Mouse (Mus musculus): ENCODE measurements at regions not wholly inside any gene's neighbourhood (a gene's known extent, or its start where the extent isn't known, plus 50 kb on each side); places are given as distances from the start of the nearest gene placed in this dataset.
A peak's percentile ranks its signal among the peaks of the same experiment; 100 is the strongest.
"Not testable (repeated sequence)": the region's sequence is repeated elsewhere in the genome, so short reads cannot be mapped to it uniquely, and the experiment has no call there.

GRCm38 (mm10) chr7:138758386-138758785, 87.5 kb upstream of the Ppp2r2d start:
- no peak for DNase-seq (ENCODE audit: low read depth, low spot score)

- no peak for DNase-seq (ENCODE audit: low read depth, low spot score)
Measured at GRCm38 (mm10) chr7:138748442-138748841, 97.4 kb upstream of the Ppp2r2d start.

- no peak for DNase-seq (ENCODE audit: low read depth, low spot score)
Measured at GRCm38 (mm10) chr7:138746616-138747015, 99.3 kb upstream of the Ppp2r2d start.

DNA sequence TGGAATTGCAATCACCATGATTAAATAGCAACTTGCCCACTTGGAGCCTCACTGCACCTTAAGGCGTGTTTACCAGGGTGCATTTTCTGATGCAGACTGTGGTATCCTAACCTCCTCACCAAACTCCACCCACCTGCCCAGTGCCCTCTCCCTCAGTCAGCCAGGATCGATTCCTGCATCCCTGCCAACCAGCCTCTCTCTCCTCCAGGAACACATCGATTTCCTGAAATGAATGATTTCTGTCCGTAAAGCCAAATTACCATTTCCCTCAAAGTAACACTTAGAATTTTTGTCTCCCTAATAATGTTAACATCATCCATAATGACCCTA, 103.4 kb upstream of the Ppp2r2d start:
- no peak for DNase-seq (ENCODE audit: low read depth, low spot score)

GRCm38 (mm10) chr7:138741816-138742515, 103.9 kb upstream of the Ppp2r2d start:
- no peak for DNase-seq (ENCODE audit: low read depth, low spot score)

- no peak for DNase-seq (ENCODE audit: low read depth, low spot score)
Measured at GRCm38 (mm10) chr7:138734254-138734653, 111.6 kb upstream of the Ppp2r2d start.

DNA sequence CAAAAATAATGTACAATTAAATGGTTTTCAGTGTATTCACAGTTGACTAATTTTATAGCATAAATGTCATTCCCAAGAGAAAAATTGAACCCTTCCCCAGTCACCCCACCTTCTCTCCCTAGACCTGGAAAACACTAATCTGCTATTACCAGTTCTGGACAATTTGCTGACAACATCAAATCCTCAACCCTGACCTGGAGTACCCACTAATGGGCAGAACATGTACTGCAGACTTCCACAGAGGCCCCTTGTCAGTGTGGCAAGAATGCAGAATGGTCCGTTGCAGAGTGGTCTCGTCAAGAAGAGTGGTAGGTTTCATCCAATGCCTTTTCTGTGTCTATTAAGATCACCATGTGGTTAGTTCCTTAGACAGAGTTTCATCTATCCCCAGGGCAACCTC, 121.0 kb upstream of the Ppp2r2d start:
- no peak for DNase-seq (ENCODE audit: low read depth, low spot score)

DNA sequence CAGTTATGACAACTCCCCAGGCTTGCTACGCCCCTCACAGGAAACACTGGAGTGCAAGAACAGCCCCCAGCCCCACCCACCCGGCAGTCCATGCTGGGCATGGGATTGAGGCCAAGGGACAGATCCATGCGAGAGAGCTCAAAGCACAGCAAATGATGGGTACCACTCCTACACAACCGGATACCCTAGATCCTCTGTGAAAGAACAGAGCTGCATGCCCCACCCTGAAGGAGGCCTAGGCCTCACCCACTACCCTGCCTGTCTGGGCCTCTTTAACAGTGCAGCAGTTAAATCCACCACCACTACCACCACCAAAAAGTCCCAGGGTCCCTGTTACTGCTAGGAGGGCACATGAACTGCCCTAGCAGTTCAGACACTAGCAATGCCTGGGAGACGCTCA, 126.3 kb upstream of the Ppp2r2d start:
- DNase-seq (ENCODE audit: low read depth, low spot score): no peak

DNA sequence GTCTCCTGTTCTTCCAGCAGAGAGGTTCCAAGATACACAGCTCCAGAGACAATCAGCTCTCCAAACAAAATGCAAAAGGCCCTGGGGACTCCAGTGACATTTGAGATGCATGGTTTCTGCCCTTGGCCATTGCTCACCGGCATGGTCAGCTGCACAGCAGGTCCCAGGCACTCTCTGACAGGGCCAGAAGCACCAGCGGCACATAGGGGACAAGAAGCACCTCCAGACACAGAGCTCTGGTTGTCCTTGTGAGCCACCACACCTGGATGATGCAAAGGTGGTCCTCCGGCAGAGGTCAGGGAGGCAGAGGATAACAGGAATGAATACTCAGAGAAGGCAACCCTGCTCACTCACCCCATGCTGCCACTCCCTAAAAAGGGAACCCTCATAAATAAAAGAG, 126.8 kb upstream of the Ppp2r2d start:
- no peak for DNase-seq (ENCODE audit: low read depth, low spot score)

GRCm38 (mm10) chr7:138714731-138715130, 131.1 kb upstream of the Ppp2r2d start:
- DNase-seq (ENCODE audit: low read depth, low spot score): no peak

- DNase-seq (ENCODE audit: low read depth, low spot score): no peak
Measured at GRCm38 (mm10) chr7:138708373-138708772, 137.5 kb upstream of the Ppp2r2d start.

GRCm38 (mm10) chr7:138699599-138699998, 146.3 kb upstream of the Ppp2r2d start:
- not testable (repeated sequence) for DNase-seq (ENCODE audit: low read depth, low spot score)

DNA sequence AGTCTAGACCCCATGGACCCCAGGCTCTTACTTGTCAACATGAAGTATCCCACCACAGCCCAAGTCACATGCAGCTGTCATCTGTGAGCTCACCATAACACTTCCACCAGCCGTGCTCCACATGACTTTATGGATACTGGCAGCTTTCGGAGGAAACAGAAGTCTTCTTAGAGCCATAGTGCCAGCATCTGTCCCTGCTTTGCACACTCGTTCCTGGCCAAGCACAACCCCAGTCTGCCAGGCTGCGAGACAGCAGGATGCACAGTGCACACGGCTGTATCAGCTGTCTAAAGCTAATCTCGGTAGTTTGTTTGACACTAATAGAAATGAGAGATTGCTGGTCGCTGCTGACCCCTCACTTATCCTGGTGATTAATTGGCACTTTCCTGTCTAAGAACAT, 163.7 kb upstream of the Ppp2r2d start:
- no peak for DNase-seq (ENCODE audit: low read depth, low spot score)

DNA sequence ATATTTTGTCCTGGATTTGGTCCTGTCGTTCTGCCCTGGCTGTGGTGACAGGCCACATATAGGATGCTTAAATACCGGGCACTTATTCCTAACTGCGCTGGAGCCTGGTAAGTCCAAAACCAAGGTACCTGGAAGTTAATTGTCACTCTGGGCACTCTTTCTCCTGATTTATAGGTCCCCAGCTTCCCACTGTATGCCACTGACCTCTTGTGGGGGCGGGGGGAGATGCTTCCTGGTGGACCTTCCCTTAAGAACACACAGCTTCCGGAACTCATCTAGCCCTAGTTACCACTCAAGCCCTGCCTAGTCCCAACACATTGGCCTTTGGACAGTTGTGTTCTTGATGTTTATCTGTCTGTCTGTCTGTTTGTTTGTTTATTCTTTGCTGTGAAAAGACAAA, 165.3 kb upstream of the Ppp2r2d start:
- no peak for DNase-seq (ENCODE audit: low read depth, low spot score)

DNA sequence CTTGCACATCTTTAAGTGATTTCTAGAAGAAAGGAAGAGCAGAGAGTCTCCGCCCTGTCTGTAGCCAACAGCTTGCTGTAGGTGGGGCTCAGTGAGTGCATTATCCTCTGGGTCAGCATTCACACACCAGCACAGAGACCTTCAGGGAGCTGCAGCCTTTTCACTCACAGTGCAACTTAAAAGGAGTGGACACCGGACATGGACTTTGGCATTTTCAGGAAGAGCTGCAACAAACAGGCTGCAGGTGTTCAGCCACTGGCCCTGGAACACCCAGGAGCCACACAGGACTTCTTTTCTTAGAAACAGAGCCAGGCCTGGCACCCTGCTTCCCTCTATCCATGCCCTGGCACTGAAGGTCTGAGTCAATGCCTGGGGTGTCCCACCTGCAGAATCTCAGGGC, 166.3 kb upstream of the Ppp2r2d start:
- DNase-seq (ENCODE audit: low read depth, low spot score): no peak

GRCm38 (mm10) chr7:138672959-138673358, 172.9 kb upstream of the Ppp2r2d start:
- DNase-seq (ENCODE audit: low read depth, low spot score): no peak

GRCm38 (mm10) chr7:138668337-138668736, 177.5 kb upstream of the Ppp2r2d start:
- no peak for DNase-seq (ENCODE audit: low read depth, low spot score)

DNA sequence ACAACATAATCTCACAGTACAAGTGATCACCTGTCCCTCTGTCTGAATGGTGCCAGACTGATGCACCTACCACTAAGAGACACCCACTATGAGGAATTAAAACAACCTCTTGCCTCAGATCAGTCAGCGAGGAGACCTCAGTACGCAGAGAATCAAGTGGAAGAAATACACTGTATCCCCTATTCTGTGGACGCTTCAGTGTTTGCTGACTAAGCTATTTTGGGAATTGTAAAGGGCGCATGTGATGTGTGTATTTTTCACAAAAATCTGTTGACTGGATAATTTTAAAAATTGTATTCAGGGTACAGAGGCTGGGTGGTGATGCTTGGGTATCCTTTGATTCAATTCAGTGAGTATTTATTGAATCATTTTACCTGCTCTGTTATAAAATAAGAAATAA, 185.8 kb upstream of the Ppp2r2d start:
- DNase-seq (ENCODE audit: low read depth, low spot score): no peak

GRCm38 (mm10) chr7:138657521-138657920, 188.4 kb upstream of the Ppp2r2d start:
- no peak for DNase-seq (ENCODE audit: low read depth, low spot score)

DNA sequence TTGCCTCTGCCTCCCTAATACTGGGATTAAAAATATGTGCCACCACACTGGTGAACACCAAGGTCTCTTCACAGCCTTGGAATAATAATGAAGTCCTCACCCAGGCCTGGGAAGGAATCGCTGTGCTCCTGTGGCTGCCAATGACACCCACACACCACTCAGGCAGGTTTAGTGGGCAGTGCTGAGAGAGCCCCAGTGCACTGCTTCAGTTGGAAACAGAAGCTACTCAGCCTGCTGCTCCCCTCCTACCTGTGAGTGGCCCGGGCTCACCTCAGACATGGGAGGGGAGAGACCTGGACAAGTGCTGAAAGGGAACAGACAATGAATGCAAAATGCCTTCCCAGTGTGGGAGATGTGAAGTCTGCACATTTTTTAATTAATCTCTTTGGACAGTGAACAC, 188.8 kb upstream of the Ppp2r2d start:
- DNase-seq (ENCODE audit: low read depth, low spot score): no peak

- DNase-seq (ENCODE audit: low read depth, low spot score): no peak
Measured at GRCm38 (mm10) chr7:138655940-138656339, 189.9 kb upstream of the Ppp2r2d start.

GRCm38 (mm10) chr7:138650946-138651345, 194.9 kb upstream of the Ppp2r2d start:
- no peak for DNase-seq (ENCODE audit: low read depth, low spot score)

- DNase-seq (ENCODE audit: low read depth, low spot score): no peak
Measured at GRCm38 (mm10) chr7:138647636-138648035, 198.2 kb upstream of the Ppp2r2d start.

- peak; percentile 34 for DNase-seq (ENCODE audit: low read depth, low spot score)
Measured at GRCm38 (mm10) chr7:138640492-138641165, 205.2 kb upstream of the Ppp2r2d start.

Measured in brain, embryonic 18.5 days (tissue).